Mouse (Mus musculus) kidney, postnatal 0 days (tissue): Measurements from ENCODE around the gene Fabp1. TPM values are rescaled to one million over a fixed set of nuclear protein-coding genes. Genes with fewer than 3 reads are reported as not detected.

ENCODE experiments used
- ATAC-seq: fragments of 200-750 bp; cut with Nextera tagmentation; replicated peaks from 2 replicates; pipeline ENCODE4 v1.8.0; 2017; ENCODE audit warnings: low read depth, moderate number of reproducible peaks, moderate TSS enrichment, moderate library complexity; ENCODE audit not compliant: low FRiP score
- DNase-seq: peaks from one replicate; pipeline ENCODE4 v3.0.0-alpha.2; 2016; ENCODE audit warnings: low spot score
- H3K27ac ChIP-seq: fragments of 300-500 bp; sonication (generic); 2 replicates; pipeline ENCODE4 v1.5.1; 2014; ENCODE audit warnings: mild to moderate bottlenecking
- H3K27me3 ChIP-seq: fragments of 300-500 bp; sonication (generic); 2 replicates; pipeline ENCODE4 v1.6.1; 2014; ENCODE audit warnings: low read length, mixed read lengths; ENCODE audit not compliant: insufficient read depth
- H3K36me3 ChIP-seq: fragments of 300-500 bp; sonication (generic); 2 replicates; pipeline ENCODE4 v1.6.1; 2014; ENCODE audit warnings: low read length, mixed read lengths; ENCODE audit not compliant: insufficient read depth
- H3K4me1 ChIP-seq: fragments of 300-500 bp; sonication (generic); replicated peaks from 2 replicates; pipeline ENCODE4 v1.6.1; 2014; ENCODE audit warnings: antibody characterized with exemption, low read length, mixed read lengths; ENCODE audit not compliant: insufficient read depth
- H3K4me2 ChIP-seq: fragments of 300-500 bp; sonication (generic); 2 replicates; pipeline ENCODE4 v1.6.1; 2014; ENCODE audit warnings: mild to moderate bottlenecking, low read length, moderate library complexity, mixed read lengths
- H3K4me3 ChIP-seq: fragments of 300-500 bp; sonication (generic); replicated peaks from 2 replicates; pipeline ENCODE4 v1.5.1; 2014; ENCODE audit warnings: low read depth, low read length
- H3K9ac ChIP-seq: fragments of 300-500 bp; sonication (generic); 2 replicates; pipeline ENCODE4 v1.6.1; 2014; ENCODE audit warnings: low read depth, low read length
- H3K9me3 ChIP-seq: fragments of 300-500 bp; sonication (generic); replicated peaks from 2 replicates; pipeline ENCODE4 v1.6.1; 2016; ENCODE audit warnings: low read length, inconsistent platforms, mixed read lengths
- CTCF ChIP-seq: IDR thresholded peaks from 2 replicates; pipeline ENCODE4 v1.5.1; 2016; ENCODE audit warnings: antibody characterized with exemption, low read depth, mild to moderate bottlenecking, moderate library complexity
- WGBS: fragments of 180-500 bp; shearing (Covaris S2); extraction: QIAGEN DNeasy Blood & Tissue Kit; methylation state at CpG from one replicate; pipeline ENCODE4 v1.1.7; 2014; 5-methylcytosine and 5-hydroxymethylcytosine counted together
- polyA plus RNA-seq: library from polyadenylated mRNA; unstranded; fragments of >200 nt; fragmentation: Nextera tagmentation; extraction: Ambion mirVana; gene quantifications from 2 replicates; pipeline ENCODE4 v1.2.1, GENCODE M21; 2015

The Fabp1 gene
- polyA plus RNA-seq, 1 experiment from 2014 or later: 2.9 TPM

DNA sequence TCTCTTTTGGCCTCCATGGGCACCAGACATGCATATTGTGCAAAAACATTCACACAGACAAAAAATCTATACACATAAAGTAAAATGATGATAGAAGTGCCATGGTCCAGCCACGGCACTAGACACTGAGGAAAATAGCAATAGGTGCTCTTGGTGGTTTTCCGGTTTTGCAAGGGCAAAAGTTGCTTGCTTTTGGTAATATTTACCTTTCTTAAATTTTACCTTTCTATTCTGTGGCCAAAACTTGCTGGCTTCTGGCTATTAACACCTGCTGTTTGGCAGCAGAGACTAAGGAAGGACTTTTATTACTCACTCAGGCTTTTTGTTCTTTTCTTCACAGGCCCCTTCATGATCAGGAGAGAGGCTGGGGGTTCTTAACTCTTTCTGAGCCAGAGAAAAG lies 9.1 kb upstream of the Fabp1 start:
- H3K9me3 ChIP-seq: no peaks in the 10 kb centered on the region
- H3K27me3 ChIP-seq: no peaks in the 10 kb centered on the region
- no peak overlapping the region for H3K9ac ChIP-seq
- H3K27ac ChIP-seq: no peak overlapping the region
- 87% methylated on average over 2 of the region's 2 CpGs for WGBS
- no peak overlapping the region for H3K4me2 ChIP-seq
- H3K4me1 ChIP-seq: no peaks in the 10 kb centered on the region
- ATAC-seq: no peak
- H3K4me3 ChIP-seq: no peak overlapping the region
- no peak for TF ChIP-seq CTCF
- H3K36me3 ChIP-seq: no peaks in the 10 kb centered on the region
- no peak for DNase-seq

DNA sequence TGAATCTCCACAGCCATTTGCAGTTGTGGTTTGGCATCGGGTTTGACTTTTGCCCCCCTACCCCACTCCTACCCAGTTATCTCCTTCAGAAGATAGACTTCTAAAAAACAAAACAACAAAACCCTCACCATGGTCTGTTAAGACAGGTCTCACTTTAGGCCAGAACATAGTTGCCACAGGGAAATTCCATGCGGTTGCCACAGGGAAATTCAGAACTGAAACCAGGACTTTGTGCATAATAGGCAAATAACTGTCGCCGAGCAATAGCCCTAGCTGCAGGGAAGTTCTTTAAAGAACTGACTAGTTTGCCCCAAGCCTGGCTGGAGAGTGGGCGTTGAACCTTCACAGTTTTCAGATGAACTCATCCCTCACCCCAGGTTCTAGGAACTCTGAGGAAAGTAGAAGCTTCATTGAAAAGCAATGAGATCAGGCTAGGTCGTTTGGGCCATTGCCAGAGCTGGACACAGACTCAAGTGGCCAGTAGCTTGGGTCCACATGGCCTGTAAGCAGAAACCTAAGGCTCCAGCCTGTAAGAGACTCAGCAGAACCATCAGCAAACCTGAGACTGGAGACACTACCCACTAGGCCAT lies 6.4 kb upstream of the Fabp1 start:
- Histone ChIP-seq H3K9me3 (no peaks in the 10 kb centered on the region), H3K27me3 (no peaks in the 10 kb centered on the region), H3K4me1 (no peaks in the 10 kb centered on the region), H3K36me3 (no peaks in the 10 kb centered on the region), H3K4me3 (no peak overlapping the region), H3K27ac (no peak overlapping the region), H3K4me2 (no peak overlapping the region), H3K9ac (no peak overlapping the region)
- ATAC-seq (no peak), DNase-seq (no peak)
- WGBS: 81% methylated on average over 6 of the region's 6 CpGs
- no peak for TF ChIP-seq CTCF

DNA sequence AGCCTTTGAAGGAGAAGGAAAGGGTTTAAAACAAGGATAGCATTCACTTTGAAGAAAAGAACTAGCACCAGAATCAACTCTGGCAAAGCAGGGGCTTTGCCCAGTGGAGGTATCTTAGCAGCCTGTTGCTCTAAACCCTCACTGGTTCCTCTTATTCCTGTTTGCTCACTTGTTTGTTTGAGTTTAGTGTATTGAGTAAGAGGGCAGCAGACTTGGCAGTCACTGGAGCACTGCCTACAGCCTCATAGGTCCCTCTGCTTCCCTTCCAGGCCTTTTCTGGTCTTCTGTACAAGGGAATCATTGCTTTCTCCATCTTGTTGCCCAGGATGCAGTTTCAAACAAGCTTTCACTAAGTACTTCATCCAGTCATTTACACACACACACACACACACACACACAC lies 3.5 kb upstream of the Fabp1 start:
- no peak for TF ChIP-seq CTCF
- ATAC-seq: no peak
- Histone ChIP-seq H3K27ac (no peak overlapping the region), H3K27me3 (no peaks in the 10 kb centered on the region), H3K9ac (no peak overlapping the region), H3K9me3 (no peaks in the 10 kb centered on the region), H3K4me1 (no peaks in the 10 kb centered on the region), H3K4me2 (no peak overlapping the region), H3K36me3 (no peaks in the 10 kb centered on the region), H3K4me3 (no peak overlapping the region)
- DNase-seq: no peak

DNA sequence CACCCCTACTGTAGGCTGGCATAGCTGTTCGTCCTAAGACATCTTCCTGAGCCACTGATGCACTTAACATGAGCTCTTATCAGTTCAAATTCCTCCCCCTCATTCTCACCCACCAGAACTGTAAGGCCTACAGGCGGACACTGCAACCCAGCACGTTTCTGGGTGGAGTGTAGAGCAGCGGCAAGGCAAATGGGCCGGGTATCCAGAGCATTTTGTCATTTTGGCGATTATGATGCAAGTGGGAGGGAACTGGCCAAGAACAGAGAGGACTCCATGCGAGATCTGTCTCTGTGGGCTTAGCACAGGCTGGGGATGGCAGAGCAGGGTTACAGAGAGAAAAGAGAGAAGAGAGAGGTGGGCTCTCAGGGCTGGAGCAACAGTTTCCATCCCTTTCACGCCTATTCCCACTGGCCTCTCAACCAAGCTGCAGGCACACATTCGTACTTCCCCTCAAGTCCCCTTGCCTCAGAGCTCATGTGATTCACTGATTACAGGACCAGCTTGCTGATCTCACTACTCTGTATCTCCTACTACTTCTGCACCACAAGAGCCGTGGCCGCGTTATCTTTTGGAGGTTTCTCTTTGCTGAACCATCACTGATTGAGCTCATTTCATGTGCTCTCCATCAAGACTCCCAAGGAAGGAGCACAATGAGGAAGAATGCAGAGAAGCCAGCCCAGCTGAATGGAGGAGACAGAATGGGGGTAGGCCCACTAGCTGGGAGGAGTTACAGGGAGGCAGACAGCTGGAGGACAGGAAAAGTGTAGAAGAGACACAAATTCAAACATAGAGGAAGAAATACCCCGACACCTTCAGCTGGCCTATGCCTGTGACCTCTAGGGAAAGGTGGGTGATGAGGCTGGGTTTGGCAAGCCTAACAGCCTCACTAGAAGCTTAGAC lies 1.7 kb upstream of the Fabp1 start:
- Histone ChIP-seq H3K36me3 (no peaks in the 10 kb centered on the region), H3K9ac (no peak overlapping the region), H3K9me3 (no peaks in the 10 kb centered on the region), H3K4me3 (no peak overlapping the region), H3K4me2 (no peak overlapping the region), H3K27me3 (no peaks in the 10 kb centered on the region), H3K27ac (no peak overlapping the region), H3K4me1 (no peaks in the 10 kb centered on the region)
- ATAC-seq (no peak), DNase-seq (no peak)
- WGBS: 82% methylated on average over 13 of the region's 13 CpGs
- no peak for TF ChIP-seq CTCF

DNA sequence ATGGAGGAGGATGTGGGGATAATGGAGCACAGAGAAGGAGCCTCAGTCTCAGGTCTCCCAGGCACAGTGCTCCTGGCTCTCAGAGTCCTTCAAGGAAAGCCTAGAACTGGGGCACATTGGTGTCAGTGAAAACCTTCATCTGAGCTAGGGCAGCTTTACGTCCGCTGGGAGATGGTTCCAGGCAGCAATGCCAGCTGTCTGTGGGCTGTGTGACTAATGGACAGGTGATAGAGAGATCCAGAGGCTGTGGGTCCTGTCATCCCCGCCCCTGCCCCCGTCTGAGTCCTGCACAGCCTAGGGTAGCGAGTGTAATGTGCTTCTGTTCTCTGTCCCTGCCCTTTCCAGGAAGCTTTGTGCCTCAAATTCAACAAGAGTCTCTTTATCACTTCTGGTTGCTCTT lies 2.3 kb downstream of the Fabp1 start:
- Histone ChIP-seq H3K4me3 (no peak overlapping the region), H3K27me3 (no peaks in the 10 kb centered on the region), H3K9ac (no peak overlapping the region), H3K4me1 (no peaks in the 10 kb centered on the region), H3K27ac (no peak overlapping the region), H3K9me3 (no peaks in the 10 kb centered on the region), H3K36me3 (no peaks in the 10 kb centered on the region), H3K4me2 (no peak overlapping the region)
- no peak for ATAC-seq
- no peak for DNase-seq
- TF ChIP-seq CTCF: no peak
- 65% methylated on average over 5 of the region's 5 CpGs for WGBS

DNA sequence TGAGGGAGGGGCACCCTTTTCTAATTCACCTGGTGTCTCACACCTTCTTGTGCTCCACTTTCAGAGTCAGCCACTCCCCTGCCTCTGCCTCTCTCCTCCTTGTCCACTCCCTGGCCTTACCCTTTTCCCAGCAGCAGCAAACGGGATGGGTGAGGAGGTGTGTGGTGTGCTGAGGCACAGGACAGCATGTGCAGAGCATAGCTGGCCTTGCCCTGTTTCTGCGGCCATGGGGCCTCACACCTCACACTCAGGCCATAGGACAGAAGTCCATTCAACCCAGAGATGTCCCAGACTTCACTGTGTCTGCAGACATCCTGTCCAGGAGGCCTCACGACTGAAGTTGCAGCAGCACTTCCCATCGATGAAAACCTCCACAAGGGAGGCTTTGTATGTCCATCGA lies 4.0 kb downstream of the Fabp1 start:
- H3K27ac ChIP-seq: no peak overlapping the region
- DNase-seq: no peak
- no peak for ATAC-seq
- no peaks in the 10 kb centered on the region for H3K27me3 ChIP-seq
- no peaks in the 10 kb centered on the region for H3K9me3 ChIP-seq
- H3K9ac ChIP-seq: no peak overlapping the region
- no peaks in the 10 kb centered on the region for H3K36me3 ChIP-seq
- H3K4me1 ChIP-seq: no peaks in the 10 kb centered on the region
- no peak for TF ChIP-seq CTCF
- no peak overlapping the region for H3K4me3 ChIP-seq
- no peak overlapping the region for H3K4me2 ChIP-seq
- WGBS: 80% methylated on average over 5 of the region's 5 CpGs
